Mouse (Mus musculus): Measurements from ENCODE around the gene Gpam.
"Not testable (repeated sequence)": the region's sequence is repeated elsewhere in the genome, so short reads cannot be mapped to it uniquely, and the experiment has no call there.

The Gpam gene

GRCm38 (mm10) chr19:55127072-55127718, at the start of gene Gpam:
Gene Gpam, minus strand, starts transcription at chr19:55127238.
- DNase-seq (ENCODE audit: low spot score) = peak; percentile 52

- DNase-seq (ENCODE audit: low spot score) = no peak
Measured at GRCm38 (mm10) chr19:55171585-55171984, 44.5 kb upstream of the Gpam start.

GRCm38 (mm10) chr19:55170399-55170798, 43.4 kb upstream of the Gpam start:
- no peak for DNase-seq (ENCODE audit: low spot score)

- DNase-seq (ENCODE audit: low spot score) = not testable (repeated sequence)
Measured at GRCm38 (mm10) chr19:55169236-55169729, 42.2 kb upstream of the Gpam start.

DNA sequence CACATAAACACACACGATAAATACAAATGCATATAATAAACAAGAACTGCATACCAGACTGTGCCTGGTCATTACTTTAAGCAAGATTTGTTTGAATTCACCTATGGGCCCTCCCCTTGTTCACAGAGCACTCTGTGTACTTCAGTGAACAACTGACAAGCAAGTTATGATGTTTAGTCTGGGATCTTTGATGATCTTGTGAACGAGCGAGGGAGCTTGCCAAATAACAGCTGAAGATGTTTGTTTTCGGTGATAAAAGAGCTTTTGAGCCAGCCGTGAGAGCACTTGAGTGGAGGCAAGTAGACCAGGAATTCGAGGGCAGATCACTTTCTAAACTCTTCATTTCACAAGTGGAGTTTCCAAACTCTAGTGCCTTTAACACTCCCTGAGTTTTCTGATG, 41.3 kb upstream of the Gpam start:
- peak; percentile 83 for DNase-seq (ENCODE audit: low spot score)

GRCm38 (mm10) chr19:55167741-55168140, 40.7 kb upstream of the Gpam start:
- DNase-seq (ENCODE audit: low spot score) = no peak

DNA sequence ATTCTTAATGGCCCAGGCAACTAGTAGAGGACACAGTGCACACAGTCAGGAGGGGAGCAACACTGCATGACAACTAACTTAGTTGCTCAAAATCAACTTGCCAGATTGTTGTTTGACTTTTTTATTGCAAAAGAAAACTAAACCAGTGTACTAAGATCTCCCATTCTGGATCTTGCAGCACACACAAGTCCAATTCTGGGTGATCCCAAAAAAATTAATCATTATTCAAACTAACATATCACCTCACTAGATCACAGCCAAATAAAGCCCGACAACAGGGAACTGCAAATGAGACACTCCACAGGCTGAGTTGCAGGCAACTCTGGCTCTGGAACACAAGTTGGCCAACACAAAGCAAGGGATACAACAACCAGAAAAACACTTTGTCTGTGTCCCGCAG, 39.7 kb upstream of the Gpam start:
- DNase-seq (ENCODE audit: low spot score) = no peak

DNA sequence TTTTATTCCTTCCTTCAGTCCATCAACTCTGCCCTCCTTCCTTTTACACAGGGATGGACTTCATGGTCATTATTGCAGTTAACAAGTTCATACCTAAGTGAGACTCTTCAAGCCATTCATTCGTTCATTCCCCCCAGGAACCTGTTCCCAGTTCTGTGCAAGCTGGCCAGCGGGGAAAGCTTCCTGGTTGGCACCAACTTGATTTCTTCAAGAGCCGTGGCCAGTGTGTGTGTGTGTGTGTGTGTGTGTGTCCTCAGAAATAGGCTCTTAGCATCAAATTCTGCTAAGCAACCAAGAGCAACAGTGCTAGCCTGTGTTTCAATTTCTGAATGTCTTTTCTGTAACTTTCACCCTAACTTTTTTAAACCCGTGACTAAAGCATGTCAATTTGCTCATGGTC, 38.9 kb upstream of the Gpam start:
- peak; percentile 50 for DNase-seq (ENCODE audit: low spot score)

DNA sequence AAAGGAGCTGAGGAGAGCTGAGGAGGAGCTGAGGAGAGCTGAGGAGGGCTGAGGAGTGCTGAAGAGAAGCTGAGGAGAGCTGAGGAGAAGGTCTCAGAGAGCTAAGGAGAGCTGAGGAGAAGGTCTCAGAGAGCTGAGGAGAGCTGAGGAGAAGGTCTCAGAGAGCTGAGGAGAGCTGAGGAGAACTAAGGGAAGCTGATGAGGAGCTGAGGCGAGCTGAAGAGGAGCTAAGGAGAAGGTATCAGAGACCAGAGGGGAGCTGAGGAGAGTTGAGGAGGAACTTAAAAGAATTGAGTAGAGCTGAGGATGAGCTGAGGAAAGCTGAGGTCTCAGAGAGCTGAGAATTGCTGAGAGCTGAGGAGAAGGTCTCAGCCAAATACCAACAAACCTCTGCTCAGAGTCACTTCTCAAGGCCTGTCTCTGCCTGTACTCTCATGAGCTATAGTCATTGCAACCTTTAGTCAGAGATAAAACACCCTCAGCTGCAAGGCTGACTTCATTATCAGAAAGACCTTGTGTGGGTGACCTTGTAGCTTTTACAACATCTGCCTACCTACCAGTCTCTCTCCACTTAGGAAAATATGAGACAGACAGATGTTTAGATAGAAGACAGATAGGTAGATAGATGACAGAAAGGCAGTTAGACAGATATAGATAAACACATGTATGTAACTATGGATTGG, 38.3 kb upstream of the Gpam start:
- DNase-seq (ENCODE audit: low spot score) = no peak

- DNase-seq (ENCODE audit: low spot score) = no peak
Measured at GRCm38 (mm10) chr19:55164162-55164561, 37.1 kb upstream of the Gpam start.

- DNase-seq (ENCODE audit: low spot score) = no peak
Measured at GRCm38 (mm10) chr19:55162271-55162670, 35.2 kb upstream of the Gpam start.

DNA sequence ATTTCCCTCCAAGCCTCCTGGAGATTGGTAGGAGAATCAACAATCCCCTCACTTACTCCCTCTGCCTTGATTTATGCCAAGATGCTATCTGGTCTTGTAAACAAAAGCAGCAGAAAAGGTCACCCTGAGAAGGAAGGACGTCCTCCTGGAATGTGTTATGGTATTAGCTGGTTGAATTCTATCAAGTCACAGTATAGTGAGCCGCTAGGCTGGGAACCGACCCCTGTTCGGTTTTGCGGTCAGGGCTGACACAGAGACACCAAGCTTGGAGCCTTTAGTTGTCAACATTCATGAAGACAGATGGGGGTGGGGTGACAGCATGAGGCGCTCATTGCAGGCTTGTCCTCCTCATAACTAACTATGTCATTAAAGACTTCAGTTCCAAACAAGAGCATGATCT, 32.8 kb upstream of the Gpam start:
- no peak for DNase-seq (ENCODE audit: low spot score)

DNA sequence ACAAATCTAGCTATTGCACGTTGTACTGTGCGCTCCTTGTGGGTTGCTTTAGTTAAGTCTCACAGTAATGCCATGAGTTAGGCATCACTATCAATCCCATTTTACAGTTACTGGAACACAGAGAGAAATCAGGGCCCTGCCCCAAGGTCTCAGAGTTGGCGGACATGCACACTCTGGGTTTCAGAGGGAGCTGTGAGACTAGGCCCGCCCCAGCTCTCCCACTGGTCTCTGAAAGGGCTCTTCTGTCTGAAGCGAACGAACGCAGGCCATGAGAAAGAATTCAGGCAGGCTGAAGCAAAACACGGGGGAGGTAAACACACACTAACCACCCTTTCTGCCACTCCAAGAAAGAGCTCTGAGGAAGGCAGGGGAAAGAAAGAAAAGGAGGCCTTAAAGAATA, 31.6 kb upstream of the Gpam start:
- no peak for DNase-seq (ENCODE audit: low spot score)

DNA sequence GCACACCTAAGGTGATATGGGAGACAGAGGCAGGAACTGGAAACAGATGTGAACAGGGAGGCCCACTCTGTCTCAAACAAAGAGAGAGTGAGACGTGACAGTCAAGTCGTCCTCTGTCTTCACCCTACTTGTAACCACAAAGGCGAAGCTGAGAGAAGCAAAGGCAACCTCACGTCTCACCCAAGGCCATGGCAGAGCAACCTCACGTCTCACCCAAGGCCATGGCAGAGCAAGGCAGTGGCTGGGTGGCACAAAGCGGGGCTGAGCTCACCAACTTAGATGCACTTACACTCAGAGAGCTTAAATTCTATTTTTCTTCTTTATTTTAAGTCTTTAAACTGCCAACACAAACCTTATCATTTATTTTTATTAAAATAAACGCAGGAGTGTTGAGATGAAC, 30.0 kb upstream of the Gpam start:
- no peak for DNase-seq (ENCODE audit: low spot score)

DNA sequence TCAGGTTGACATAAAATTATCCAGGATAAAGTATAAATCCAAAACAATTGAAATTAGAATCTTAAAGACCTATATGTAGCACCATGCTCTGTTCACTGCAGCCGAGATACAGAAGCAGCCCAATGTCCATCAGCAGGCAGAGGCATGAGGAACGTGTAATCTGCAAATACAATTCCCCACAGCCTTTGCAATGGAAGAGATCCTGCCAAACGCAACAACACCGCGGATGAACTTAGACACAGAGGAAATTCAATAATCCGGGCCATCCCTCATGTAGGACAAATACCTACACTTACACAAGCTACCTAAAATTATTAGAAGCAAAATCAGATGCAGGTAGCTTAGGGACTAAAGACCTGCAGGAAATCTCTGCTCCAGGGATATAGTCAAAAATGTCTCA, 25.9 kb upstream of the Gpam start:
- no peak for DNase-seq (ENCODE audit: low spot score)

- DNase-seq (ENCODE audit: low spot score) = not testable (repeated sequence)
Measured at GRCm38 (mm10) chr19:55152274-55152673, 25.2 kb upstream of the Gpam start.

DNA sequence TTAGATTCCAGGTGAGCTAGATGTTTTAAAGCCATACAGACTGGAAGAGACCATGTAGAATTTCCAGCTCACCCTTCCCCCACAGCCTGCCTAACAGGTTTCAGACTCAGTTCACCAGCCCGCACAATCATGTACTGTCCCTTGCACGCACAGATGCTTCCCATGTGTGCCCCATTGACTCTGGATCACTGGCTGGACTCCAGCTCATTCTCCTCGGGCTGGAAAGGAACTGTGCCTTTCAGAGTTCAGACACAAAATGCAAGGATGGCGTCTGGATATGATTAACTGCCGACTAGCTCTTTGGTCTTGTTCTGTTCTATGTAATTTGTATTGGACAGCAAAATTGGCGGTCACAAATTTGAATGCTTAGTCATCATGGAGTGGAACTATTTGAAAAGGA, 22.6 kb upstream of the Gpam start:
- no peak for DNase-seq (ENCODE audit: low spot score)

GRCm38 (mm10) chr19:55148109-55148508, 21.1 kb upstream of the Gpam start:
- no peak for DNase-seq (ENCODE audit: low spot score)

- DNase-seq (ENCODE audit: low spot score) = no peak
Measured at GRCm38 (mm10) chr19:55147568-55147967, 20.5 kb upstream of the Gpam start.

GRCm38 (mm10) chr19:55145136-55145535, 18.1 kb upstream of the Gpam start:
- no peak for DNase-seq (ENCODE audit: low spot score)

GRCm38 (mm10) chr19:55144691-55145090, 17.7 kb upstream of the Gpam start:
- no peak for DNase-seq (ENCODE audit: low spot score)

DNA sequence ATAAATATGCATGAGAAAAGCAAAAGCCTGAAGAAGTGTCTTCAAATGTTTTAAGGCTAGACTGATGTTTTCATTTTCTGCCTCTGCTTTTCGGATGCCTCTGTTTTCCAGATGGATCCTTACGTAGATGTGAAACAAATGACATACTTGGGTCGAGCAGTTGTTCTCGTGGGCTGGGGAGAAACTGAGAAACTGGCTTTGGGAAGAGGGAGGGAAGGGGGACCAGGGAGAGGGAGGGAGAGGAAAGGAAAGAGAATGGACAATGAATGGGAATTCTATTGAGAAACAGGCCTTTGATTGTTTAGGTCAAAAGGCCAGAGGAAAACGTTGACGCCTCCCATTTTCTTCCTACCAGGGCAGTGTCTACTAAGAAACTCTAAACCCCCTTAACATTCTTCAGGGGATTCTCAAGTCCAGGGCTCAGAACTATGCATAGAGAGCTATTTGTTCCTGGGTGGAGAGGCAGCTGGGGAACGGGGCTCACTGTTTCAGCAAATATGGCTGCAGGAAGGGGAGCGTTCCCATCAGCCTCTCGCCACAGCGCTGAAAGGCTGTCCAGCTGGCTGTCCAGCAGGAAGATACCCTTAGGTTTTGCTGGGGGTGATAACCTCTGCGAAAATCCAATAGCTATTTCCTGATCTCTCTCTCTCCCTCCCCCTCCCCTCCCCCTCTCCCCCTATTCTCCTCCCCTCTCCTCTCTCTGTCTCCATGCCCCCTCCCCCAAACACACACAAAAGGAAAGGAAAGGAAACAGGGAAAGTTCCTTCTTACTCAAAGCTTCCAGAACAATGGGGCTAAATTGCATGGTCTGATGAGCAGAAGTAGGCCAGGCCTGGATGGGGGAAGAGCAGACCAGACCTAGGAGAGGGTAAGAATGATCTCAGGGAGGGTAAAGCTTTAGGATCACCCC, 16.6 kb upstream of the Gpam start:
- DNase-seq (ENCODE audit: low spot score) = no peak

DNA sequence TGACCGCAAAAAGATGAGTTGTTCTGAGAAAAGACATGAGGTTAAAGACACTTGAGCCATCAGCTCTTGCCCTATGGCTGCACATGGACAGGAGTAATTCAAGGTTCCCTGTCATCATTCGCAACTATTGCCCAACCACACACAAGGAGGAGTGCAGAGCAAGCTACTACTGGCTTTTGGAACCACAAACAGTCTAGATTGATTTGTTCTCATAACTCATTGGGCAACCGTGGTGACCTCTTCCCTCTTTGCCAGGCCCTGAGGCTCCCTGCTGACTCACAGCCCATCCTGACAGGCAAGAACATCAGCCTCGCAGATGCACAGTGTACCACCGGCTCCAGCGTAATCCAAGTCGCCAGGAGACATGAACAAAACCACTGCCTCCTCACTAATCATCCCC, 12.3 kb upstream of the Gpam start:
- peak; percentile 68 for DNase-seq (ENCODE audit: low spot score)
